Mouse (Mus musculus) ES-Bruce4 (cell line): ENCODE data around the gene Olfml1.

Source experiments
- CTCF ChIP-seq: IDR thresholded peaks from one replicate; pipeline ENCODE4 v1.8.1; 2011; ENCODE audit warnings: low read depth, low read length
- POLR2A ChIP-seq: IDR thresholded peaks from one replicate; pipeline ENCODE4 v1.8.1; 2011; ENCODE audit warnings: low read length; ENCODE audit not compliant: insufficient read depth

GRCm38 (mm10) chr7:107595426-107595825, 28.2 kb downstream of the Olfml1 start:
- TF ChIP-seq POLR2A (no peak), CTCF (no peak)
